Mouse (Mus musculus) splenic B cell, adult 2 months (primary cell): ENCODE measurements at regions not wholly inside any gene's neighbourhood (a gene's known extent, or its start where the extent isn't known, plus 50 kb on each side); places are given as distances from the start of the nearest gene placed in this dataset.
"Not testable (repeated sequence)": the region's sequence is repeated elsewhere in the genome, so short reads cannot be mapped to it uniquely, and the experiment has no call there.

ENCODE experiments used
- DNase-seq: peaks from one replicate; pipeline ENCODE4 v3.0.0-alpha.2; 2011; ENCODE audit warnings: low read depth, low spot score
- H3K27me3 ChIP-seq: 2 replicates; pipeline ENCODE4 v1.6.1; 2012; ENCODE audit warnings: mild to moderate bottlenecking, low read length, moderate library complexity, mixed read lengths; ENCODE audit not compliant: control insufficient read depth, poor library complexity, insufficient read depth, severe bottlenecking
- H3K36me3 ChIP-seq: 2 replicates; pipeline ENCODE4 v1.6.1; 2012; ENCODE audit warnings: mild to moderate bottlenecking, low read length, moderate library complexity, mixed read lengths; ENCODE audit not compliant: control insufficient read depth, poor library complexity, insufficient read depth, severe bottlenecking

DNA sequence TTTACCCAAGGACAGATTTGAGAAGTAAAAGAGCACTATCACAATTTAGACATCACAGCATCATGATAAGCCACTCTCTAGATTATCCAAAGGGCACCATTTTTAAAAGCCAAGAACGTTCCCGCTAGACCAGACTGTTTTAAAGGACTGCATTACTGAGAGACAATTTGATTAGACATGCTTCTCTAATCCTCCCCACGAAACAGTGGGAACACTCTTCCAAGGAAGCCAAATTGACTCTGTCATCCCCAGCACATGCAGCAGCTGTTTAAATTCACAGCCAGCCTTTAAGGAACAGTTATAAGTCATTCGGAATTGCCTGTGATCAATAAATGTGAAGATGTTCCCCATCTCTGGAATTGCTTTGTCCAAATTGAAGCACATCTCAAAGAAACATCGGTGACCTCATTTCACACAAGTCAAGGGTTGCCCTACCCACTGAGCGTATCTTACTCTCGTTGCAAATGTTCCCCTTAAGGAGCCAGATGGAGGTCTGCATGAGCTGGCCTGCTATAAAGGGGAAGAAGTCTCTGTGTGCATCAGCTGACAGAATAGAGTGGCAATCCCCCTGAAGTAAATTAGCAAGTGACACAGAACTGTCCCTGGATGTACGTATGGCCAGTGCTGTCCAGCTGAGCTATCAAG, 393.2 kb downstream of the Pid1 start:
- Histone ChIP-seq H3K27me3 (no peaks in the 10 kb centered on the region), H3K36me3 (no peaks in the 10 kb centered on the region)
- no peak for DNase-seq

DNA sequence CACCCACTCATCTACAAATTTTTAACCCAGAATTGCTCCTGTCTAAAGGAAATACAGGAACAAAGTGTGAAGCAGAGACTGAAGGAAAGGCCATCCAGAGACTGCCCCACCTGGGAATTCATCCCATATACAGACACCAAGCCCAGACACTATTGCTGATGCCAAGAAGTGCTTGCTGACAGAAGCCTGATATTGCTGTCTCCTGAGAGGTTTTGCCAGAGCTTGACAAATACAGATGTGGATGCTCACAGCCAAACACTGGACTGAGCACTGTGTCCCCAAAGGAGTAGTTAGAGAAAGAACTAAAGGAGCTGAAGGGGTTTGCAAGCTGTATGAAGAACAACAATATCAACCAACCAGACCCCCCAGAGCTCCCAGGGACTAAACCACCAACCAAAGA, 399.3 kb downstream of the Pid1 start:
- H3K36me3 ChIP-seq, H3K27me3 ChIP-seq, DNase-seq: not testable (repeated sequence)

DNA sequence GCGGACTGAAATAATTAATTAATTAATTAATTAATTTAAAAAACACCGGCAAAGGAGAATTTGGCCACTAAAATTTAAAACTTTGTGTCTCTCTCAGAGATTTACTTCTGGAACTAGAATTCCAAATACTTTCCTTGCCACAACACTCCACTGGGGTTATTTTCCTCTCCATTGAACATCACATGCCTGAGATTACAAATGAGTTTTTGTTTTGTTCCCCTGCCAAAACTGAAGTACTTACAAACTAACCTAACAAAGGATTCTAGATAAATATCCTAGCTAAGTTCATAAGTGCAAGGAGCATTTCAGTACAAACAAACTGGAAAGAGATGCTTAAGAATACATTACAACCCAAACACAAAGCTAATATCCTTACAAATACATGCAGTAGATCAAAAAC, 402.2 kb downstream of the Pid1 start:
- Histone ChIP-seq H3K27me3 (no peaks in the 10 kb centered on the region), H3K36me3 (no peaks in the 10 kb centered on the region)
- no peak for DNase-seq

DNA sequence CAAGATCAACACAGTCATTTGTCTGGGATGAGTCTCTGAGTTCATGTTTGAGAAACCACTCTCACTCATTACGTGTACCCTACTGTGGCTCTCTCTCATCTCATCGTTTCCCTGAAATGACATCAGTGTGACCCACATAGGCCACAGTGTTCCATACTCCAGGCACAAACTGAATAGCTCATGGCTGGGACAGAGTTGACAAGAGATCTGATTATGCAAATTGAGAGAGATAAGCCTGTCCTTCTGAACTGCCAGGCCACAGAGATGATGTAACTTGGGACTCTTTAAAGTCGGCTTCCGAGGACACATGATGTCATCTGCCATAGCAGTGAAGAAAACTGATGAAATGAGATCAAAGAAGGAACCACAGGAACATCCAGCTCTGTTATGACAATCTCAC, 404.2 kb downstream of the Pid1 start:
- Histone ChIP-seq H3K36me3 (no peaks in the 10 kb centered on the region), H3K27me3 (no peaks in the 10 kb centered on the region)
- DNase-seq = no peak

DNA sequence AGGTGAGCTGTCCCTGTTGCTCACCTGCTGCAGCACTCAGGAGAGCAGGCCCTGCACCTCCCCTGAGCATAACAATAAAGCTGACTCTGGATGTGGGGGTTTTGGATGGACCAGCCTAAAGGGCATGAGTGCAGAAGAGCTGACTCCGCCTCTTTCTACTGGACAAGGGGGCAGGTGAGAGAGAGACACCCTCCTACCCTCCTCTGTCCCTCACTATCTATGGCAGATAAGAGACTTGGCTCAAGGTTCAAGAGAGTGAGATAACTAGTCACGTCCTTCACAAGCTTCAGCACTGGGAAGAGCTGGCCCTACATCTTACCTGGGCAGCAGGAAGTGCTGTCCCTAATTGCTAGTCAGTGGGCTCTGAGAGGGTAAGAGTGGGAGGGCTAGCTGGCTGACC, 441.1 kb downstream of the Pid1 start:
- DNase-seq = no peak
- Histone ChIP-seq H3K27me3 (no peaks in the 10 kb centered on the region), H3K36me3 (no peaks in the 10 kb centered on the region)

DNA sequence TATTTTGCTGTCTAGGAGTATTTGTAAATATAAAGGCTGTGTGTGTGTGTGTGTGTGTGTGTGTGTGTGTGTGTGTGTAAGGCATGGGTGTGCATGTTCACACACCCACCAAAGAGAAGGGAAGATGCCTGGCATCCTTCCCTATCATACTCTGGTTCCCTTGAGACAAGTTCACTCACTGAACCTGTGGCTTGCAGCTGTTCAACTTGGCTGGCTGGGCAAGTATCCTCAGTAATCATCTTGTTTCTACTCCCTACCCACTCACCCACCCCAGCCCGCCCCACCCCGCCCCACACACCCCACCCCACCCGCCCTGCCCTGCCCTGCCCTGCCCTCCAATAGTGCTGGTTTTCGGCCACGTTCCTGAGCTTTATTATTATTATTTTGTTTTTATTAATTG, 448.5 kb downstream of the Pid1 start:
- DNase-seq = no peak
- Histone ChIP-seq H3K36me3 (no peaks in the 10 kb centered on the region), H3K27me3 (no peaks in the 10 kb centered on the region)

DNA sequence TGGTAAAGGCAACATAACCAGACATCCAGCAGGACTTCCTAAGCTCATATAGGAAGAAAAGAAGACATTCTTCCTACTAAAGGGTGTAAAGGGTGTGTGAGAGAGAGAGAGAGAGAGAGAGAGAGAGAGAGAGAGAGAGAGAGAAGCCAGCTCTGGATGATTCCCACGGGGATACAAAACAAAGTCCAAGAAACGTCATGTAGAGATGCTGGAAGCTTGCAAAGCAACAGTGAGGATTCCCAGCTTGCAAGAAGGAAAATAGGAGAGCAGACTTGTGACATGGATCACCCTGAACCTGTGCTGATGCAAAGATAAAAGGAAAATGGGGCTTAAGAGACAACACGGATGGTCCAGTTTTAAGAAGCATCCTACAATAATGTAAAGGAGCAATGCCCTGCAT, 456.6 kb downstream of the Pid1 start:
- no peak for DNase-seq
- no peaks in the 10 kb centered on the region for H3K27me3 ChIP-seq
- H3K36me3 ChIP-seq = no peaks in the 10 kb centered on the region

DNA sequence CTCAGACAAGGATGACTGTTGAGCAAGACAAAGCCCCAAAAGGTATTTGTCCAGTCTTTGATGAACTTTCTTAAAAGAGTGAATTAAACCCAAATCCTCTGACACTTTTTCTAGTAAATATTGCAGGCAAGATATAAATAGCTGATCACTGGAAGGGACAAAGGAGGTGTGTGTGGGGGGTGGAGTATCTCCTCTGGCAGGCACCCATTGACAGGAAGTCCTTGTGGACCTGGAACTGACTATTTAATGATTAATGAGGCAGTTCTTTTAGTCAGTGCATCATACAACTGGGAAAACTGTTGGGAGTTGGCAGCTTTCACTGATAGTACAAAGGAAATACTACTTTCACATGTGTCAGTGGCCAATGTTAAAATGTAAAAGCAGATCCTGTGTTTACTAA, 457.1 kb downstream of the Pid1 start:
- H3K36me3 ChIP-seq = no peaks in the 10 kb centered on the region
- no peak for DNase-seq
- H3K27me3 ChIP-seq = no peaks in the 10 kb centered on the region

DNA sequence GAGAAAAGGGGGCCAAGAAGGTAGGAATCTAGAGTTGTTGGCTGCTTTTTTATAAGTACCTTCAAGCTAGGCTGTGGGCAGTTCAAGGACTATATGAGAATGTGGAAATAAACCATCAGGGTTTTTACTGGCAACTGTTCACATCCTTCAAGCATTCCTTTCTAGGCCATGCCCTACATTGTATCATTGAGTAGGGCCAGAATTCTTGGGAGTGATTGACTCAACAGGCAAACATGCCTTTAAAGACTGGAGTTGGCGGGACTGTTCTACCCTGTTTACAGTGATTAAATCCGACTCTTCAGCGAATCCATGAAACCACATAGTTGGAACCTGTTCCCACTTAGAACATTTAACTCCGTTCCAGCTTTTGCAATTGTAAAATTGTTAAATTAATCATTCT, 463.8 kb downstream of the Pid1 start:
- Histone ChIP-seq H3K27me3 (no peaks in the 10 kb centered on the region), H3K36me3 (no peaks in the 10 kb centered on the region)
- DNase-seq = no peak

DNA sequence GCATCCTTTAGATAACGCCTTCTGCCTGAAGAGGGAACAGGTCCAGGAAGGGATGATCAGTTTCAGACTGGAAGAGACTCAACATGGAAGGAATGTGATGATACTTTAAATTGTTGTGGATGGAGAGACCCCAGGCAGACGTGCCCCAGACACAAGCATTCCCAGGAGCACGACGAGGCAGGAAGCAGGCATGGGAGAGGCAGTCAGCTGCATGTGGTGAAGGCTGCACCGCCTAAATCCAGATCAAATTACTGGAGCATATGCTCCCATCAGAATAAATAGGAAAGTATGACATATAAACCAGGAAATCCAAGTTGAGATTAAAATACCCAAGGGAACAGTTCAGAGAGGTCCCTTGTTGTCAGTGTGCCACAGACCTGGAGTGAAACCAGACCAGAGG, 467.3 kb downstream of the Pid1 start:
- Histone ChIP-seq H3K36me3 (no peaks in the 10 kb centered on the region), H3K27me3 (no peaks in the 10 kb centered on the region)
- DNase-seq = no peak

DNA sequence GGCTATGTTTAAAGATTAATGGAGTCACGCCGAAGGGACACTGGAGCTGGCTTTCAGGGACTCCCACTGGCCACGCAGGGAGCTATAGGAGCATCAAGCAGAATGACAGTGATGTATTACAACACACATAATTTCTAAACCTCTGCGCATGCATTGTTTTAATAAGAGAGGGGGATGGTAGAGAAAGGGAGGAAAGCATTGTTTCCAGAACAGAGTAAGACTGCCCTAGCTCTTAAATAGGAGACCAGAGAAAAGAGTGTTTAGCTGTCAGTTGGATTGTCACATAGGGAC, 471.1 kb upstream of the Sphkap start:
- no peak for DNase-seq
- H3K36me3 ChIP-seq = no peaks in the 10 kb centered on the region
- H3K27me3 ChIP-seq = no peaks in the 10 kb centered on the region

DNA sequence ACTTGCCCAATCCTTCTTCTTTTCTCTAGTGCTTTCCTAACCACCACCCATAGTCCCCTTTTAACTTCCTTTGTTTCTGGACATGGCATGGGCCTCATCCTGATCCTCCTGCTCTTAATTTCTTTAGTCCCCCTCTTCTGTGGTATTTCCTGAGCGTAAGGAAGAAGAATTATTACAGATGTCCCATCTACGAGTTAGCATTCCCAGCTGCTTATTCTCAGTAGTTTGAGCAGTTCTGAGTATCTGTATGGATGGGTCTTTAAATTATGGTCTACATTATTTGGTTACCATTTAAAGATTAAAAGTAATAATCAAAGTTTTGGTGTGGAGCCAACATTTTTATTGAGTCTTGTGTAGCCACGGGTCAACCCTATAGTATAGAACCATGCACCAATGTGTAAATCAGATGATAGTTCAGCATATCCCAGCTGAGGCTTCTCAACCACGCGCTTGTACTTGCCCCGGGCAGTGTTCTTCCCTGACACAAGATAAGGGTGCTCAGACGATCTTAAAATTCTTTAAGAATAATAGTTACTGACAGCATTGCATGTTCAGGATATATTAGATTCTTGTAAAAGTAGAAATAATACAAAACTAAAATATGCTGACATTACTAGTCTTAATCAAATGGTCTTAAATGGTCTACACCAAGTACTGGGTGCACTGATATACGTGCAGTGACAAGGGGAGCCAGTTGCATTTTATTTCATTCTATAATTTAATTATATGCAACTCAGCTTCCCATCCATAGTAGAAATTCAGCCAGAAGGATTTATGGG, 470.5 kb upstream of the Sphkap start:
- H3K27me3 ChIP-seq = no peaks in the 10 kb centered on the region
- H3K36me3 ChIP-seq = no peaks in the 10 kb centered on the region
- no peak for DNase-seq

DNA sequence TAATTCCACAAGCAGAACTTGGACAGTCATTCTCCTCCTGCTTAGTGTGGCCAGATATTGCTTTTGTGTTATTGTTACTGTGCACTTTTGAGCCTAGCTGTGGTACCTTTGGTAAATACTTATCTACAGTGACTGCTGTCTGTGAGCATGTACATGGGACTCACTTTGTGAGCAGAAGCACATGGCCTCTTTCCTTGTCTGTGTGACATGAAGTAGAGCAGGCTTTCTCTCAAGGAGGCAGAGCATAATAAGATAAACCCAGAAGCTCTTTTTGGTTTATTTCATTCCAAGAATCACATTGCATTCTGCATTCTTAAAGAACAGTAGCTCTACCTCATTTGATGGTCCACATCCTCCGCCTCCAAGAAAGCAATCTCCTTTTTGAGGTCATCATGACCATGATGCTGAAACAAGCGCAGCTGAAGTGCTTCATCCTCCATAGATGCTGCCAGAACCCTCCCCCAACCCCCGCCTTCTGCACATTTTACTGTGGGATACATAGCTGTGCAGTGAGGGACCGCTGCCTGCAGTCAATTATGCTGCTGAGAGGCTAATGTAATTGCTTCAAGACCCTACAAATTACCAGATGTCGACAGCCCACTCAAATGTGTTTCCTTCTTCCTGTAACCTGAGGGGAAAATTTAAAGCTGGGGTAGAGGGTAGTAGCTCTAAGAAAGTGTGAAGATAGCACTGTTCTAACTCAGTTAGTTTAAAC, 463.0 kb upstream of the Sphkap start:
- H3K36me3 ChIP-seq = no peaks in the 10 kb centered on the region
- H3K27me3 ChIP-seq = no peaks in the 10 kb centered on the region
- DNase-seq = no peak

DNA sequence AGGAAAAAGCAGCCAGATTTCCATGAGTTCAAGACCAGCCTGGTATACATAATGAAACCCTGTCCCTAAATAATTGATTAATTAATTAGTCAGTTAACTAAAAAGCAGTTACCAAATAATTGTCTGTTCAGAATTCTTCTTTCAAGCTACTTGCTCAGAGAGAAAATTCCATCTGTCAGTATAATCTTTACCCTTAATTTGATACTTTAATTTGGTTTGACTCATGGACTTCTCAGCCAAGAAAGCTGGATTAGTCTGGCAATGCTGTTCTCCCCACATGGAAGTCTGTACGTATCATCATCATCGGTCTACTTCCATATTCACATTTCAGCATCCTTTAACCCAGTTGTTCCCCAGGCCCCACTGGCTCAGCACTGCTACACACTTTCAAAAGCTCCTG, 461.0 kb upstream of the Sphkap start:
- H3K27me3 ChIP-seq = no peaks in the 10 kb centered on the region
- DNase-seq = no peak
- H3K36me3 ChIP-seq = no peaks in the 10 kb centered on the region

DNA sequence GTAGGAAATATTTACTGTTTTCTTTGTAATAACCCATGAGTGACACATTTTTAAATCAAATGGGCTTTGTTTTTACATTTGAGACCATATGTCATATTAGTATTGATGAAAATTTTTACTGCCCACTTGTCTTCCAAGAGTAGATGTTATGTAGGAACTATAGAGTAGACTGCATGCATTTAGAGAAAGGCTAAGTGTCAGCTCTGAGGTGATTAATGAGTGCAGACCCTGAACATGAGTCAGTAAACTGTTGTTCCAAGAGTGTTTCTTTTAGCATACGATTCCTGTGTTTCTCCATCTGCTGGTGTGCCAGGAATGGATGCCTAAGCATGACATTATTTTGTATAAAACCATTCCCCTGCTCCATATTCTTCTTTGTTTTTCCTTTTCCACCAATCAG, 454.5 kb upstream of the Sphkap start:
- DNase-seq = no peak
- H3K36me3 ChIP-seq = no peaks in the 10 kb centered on the region
- no peaks in the 10 kb centered on the region for H3K27me3 ChIP-seq
